Mouse (Mus musculus) small intestine, adult 2 months (tissue): ENCODE results near the gene Dab2ip.

Experiments
- CTCF ChIP-seq: fragments of 200-500 bp; IDR thresholded peaks from 2 replicates; pipeline ENCODE4 v1.5.1; 2012; ENCODE audit warnings: low read depth, mild to moderate bottlenecking, control low read depth, inconsistent platforms, low read length, moderate library complexity, mixed read lengths; ENCODE audit not compliant: insufficient replicate concordance, insufficient read length; ENCODE audit errors: extremely low read depth
- POLR2A ChIP-seq: fragments of 200-500 bp; IDR thresholded peaks from 2 replicates; pipeline ENCODE4 v1.6.1; 2012; ENCODE audit warnings: low read depth, mild to moderate bottlenecking, control low read depth, inconsistent platforms, low read length, moderate library complexity

- no peak for TF ChIP-seq CTCF
- TF ChIP-seq POLR2A, result no peak; the same call in 1 of the 2 replicates
Measured at GRCm38 (mm10) chr2:35702608-35703007, 144.5 kb downstream of the Dab2ip start.
